Mouse (Mus musculus) limb, embryonic 14.5 days (tissue): ENCODE data around the gene Tfam. TPM values are rescaled to one million over a fixed set of nuclear protein-coding genes. Genes with fewer than 3 reads are reported as not detected.

Experiments
- ATAC-seq: fragments of 200-750 bp; cut with Nextera tagmentation; 2 replicates; pipeline ENCODE4 v1.8.0; 2017; ENCODE audit warnings: low read depth, moderate number of reproducible peaks, moderate TSS enrichment; ENCODE audit not compliant: low FRiP score
- DNase-seq: peaks from one replicate; pipeline ENCODE4 v3.0.0-alpha.2; 2015; ENCODE audit warnings: low spot score
- H3K27ac ChIP-seq: fragments of 300-500 bp; sonication (generic); replicated peaks from 2 replicates; pipeline ENCODE4 v1.5.1; 2014; ENCODE audit warnings: low read depth, mild to moderate bottlenecking, low read length, moderate library complexity, mixed read lengths
- H3K27me3 ChIP-seq: fragments of 300-500 bp; sonication (generic); 2 replicates; pipeline ENCODE4 v1.6.1; 2014; ENCODE audit warnings: low read length, mixed read lengths; ENCODE audit not compliant: control insufficient read depth, insufficient read depth
- H3K36me3 ChIP-seq: fragments of 300-500 bp; sonication (generic); 2 replicates; pipeline ENCODE4 v1.6.1; 2014; ENCODE audit warnings: mild to moderate bottlenecking, low read length, moderate library complexity, mixed read lengths; ENCODE audit not compliant: control insufficient read depth, insufficient read depth
- H3K4me1 ChIP-seq: fragments of 300-500 bp; sonication (generic); 2 replicates; pipeline ENCODE4 v1.6.1; 2014; ENCODE audit warnings: antibody characterized with exemption, low read length, mixed read lengths; ENCODE audit not compliant: control insufficient read depth, insufficient read depth
- H3K4me2 ChIP-seq: fragments of 300-500 bp; sonication (generic); replicated peaks from 2 replicates; pipeline ENCODE4 v1.6.1; 2014; ENCODE audit warnings: low read depth, mild to moderate bottlenecking, low read length, moderate library complexity; ENCODE audit not compliant: severe bottlenecking
- H3K4me3 ChIP-seq: fragments of 300-500 bp; sonication (generic); replicated peaks from 2 replicates; pipeline ENCODE4 v1.5.1; 2014; ENCODE audit warnings: low read length
- H3K9ac ChIP-seq: fragments of 300-500 bp; sonication (generic); 2 replicates; pipeline ENCODE4 v1.6.1; 2014; ENCODE audit warnings: mild to moderate bottlenecking, low read depth, low read length, moderate library complexity; ENCODE audit not compliant: severe bottlenecking
- H3K9me3 ChIP-seq: fragments of 300-500 bp; sonication (generic); 2 replicates; pipeline ENCODE4 v1.6.1; 2016; ENCODE audit warnings: low read length; ENCODE audit not compliant: control insufficient read depth
- POLR2A ChIP-seq: fragments of 200-500 bp; IDR thresholded peaks from 2 replicates; pipeline ENCODE4 v1.8.0; 2012; ENCODE audit warnings: inconsistent platforms, mild to moderate bottlenecking, moderate library complexity, borderline replicate concordance; ENCODE audit not compliant: insufficient read depth, insufficient read length; ENCODE audit errors: extremely low read depth
- WGBS: fragments of 180-500 bp; shearing (Covaris S2); extraction: QIAGEN DNeasy Blood & Tissue Kit; methylation state at CpG from one replicate; pipeline ENCODE4 v1.1.7; 2014; 5-methylcytosine and 5-hydroxymethylcytosine counted together
- polyA plus RNA-seq, 2 experiments: library from polyadenylated mRNA; depleted of rRNA in 1 of 2; stranded (reverse) in 1 of 2; unstranded in 1 of 2; fragments of >200 nt; fragmentation: Nextera tagmentation in 1 of 2; extraction: Ambion mirVana in 1 of 2; gene quantifications; 2 replicates each; pipeline versions ENCODE4 v1.2.1 to v1.2.3; 2012 to 2014

Gene Tfam
- polyA plus RNA-seq, 2 experiments: 28.4 to 58.7 TPM

GRCm38 (mm10) chr10:71225894-71226293, 12.2 kb downstream of the Tfam start:
- Histone ChIP-seq H3K4me3 (no peak overlapping the region), H3K9me3 (no peaks in the 10 kb centered on the region), H3K9ac (no peak overlapping the region), H3K4me1 (no peaks in the 10 kb centered on the region), H3K27ac (no peak overlapping the region), H3K27me3 (no peaks in the 10 kb centered on the region), H3K36me3 (peaks cover 64% of the 10 kb centered on the region), H3K4me2 (no peak overlapping the region)
- no peak for TF ChIP-seq POLR2A
- DNase-seq (peak; percentile 77), ATAC-seq (no peak)
- 37% methylated on average over 7 of the region's 7 CpGs for WGBS

GRCm38 (mm10) chr10:71223101-71223500, 15.0 kb downstream of the Tfam start:
- Histone ChIP-seq H3K9ac (no peak overlapping the region), H3K4me2 (no peak overlapping the region), H3K9me3 (no peaks in the 10 kb centered on the region), H3K27me3 (no peaks in the 10 kb centered on the region), H3K27ac (no peak overlapping the region), H3K4me1 (no peaks in the 10 kb centered on the region), H3K36me3 (peaks cover 39% of the 10 kb centered on the region), H3K4me3 (no peak overlapping the region)
- no peak for ATAC-seq
- no peak for DNase-seq
- TF ChIP-seq POLR2A: no peak
- WGBS: 85% methylated on average over 5 of the region's 5 CpGs

- Histone ChIP-seq H3K9ac (no peak overlapping the region), H3K9me3 (no peaks in the 10 kb centered on the region), H3K4me2 (no peak overlapping the region), H3K4me3 (no peak overlapping the region), H3K36me3 (peaks cover 37% of the 10 kb centered on the region), H3K4me1 (no peaks in the 10 kb centered on the region), H3K27ac (no peak overlapping the region), H3K27me3 (no peaks in the 10 kb centered on the region)
- DNase-seq (no peak), ATAC-seq (no peak)
- 79% methylated on average over 2 of the region's 2 CpGs for WGBS
- no peak for TF ChIP-seq POLR2A
Measured at GRCm38 (mm10) chr10:71222639-71223038, 15.4 kb downstream of the Tfam start.

DNA sequence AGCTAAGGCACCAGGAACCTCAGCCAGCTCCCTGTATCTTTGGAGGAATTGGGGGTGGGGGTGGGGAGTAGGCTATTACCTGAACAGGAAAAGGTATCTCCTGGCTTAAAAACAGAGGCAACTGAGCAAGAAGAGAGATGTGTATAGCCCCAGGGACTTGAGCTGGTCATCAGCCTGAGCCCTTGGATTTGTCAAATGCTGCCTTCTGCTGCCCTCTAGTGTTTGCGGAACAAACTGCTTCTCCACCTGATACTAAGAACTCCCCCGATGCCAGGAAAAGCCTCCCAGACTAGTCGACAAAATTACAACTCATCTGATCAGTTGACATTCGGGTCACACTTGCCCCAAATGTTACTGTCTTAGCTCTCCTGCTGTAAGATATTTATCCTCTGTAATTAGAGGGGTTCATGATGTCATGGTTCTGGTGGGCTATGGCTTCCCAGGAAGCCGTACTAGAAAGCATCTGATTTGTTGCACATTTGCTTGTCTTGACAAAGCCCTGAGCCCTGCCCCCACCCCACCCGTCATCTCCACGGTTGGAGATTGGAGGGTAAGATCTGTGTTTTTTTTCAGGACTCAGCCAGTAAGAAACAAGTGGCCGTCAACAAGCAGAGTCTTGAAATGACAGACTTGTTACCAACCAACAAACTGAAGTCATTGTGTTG, 19.7 kb downstream of the Tfam start:
- Histone ChIP-seq H3K4me3 (no peak overlapping the region), H3K27me3 (no peaks in the 10 kb centered on the region), H3K27ac (no peak overlapping the region), H3K9me3 (no peaks in the 10 kb centered on the region), H3K9ac (no peak overlapping the region), H3K4me2 (no peak overlapping the region), H3K36me3 (peaks cover 10% of the 10 kb centered on the region), H3K4me1 (no peaks in the 10 kb centered on the region)
- 12% methylated on average over 8 of the region's 8 CpGs for WGBS
- no peak for TF ChIP-seq POLR2A
- ATAC-seq: peak; percentile 75; the same call in 1 of the 2 replicates
- DNase-seq: peak; percentile 85

DNA sequence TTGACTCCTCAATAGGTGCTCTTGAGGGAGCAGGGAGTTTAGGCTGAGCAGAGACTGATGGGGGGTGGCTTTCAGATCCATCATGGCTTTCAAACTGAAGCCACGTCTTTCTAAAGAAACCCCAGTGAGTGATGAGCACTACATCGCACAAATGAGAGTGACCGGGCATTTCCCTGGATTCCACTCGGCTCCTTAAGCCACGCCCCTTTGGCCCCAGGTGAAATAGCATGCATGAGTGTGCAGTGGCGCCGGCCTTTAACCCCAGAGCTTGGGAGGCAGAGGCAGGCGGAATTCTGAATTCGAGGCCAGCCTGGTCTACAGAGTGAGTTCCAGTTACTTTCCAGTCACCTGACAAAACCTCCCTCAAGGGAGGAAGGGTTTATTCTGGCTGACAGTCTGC, 22.1 kb downstream of the Tfam start:
- H3K4me2 ChIP-seq: no peak overlapping the region
- DNase-seq (no peak), ATAC-seq (no peak)
- TF ChIP-seq POLR2A: no peak
- no peak overlapping the region for H3K9ac ChIP-seq
- H3K4me1 ChIP-seq: no peaks in the 10 kb centered on the region
- 69% methylated on average over 9 of the region's 9 CpGs for WGBS
- H3K27me3 ChIP-seq: no peaks in the 10 kb centered on the region
- no peak overlapping the region for H3K4me3 ChIP-seq
- no peak overlapping the region for H3K27ac ChIP-seq
- no peaks in the 10 kb centered on the region for H3K9me3 ChIP-seq
- no peaks in the 10 kb centered on the region for H3K36me3 ChIP-seq

- DNase-seq: no peak
Measured at GRCm38 (mm10) chr10:71201512-71201911, 36.6 kb downstream of the Tfam start.

More at GRCm38 (mm10) chr10:71201512-71201911, 36.6 kb downstream of the Tfam start:
- WGBS: 90% methylated on average over 2 of the region's 2 CpGs
- TF ChIP-seq POLR2A: no peak
- Histone ChIP-seq H3K27me3 (no peaks in the 10 kb centered on the region), H3K4me3 (no peak overlapping the region), H3K4me1 (no peaks in the 10 kb centered on the region), H3K27ac (no peak overlapping the region), H3K4me2 (no peak overlapping the region), H3K9me3 (no peaks in the 10 kb centered on the region), H3K9ac (no peak overlapping the region), H3K36me3 (no peaks in the 10 kb centered on the region)
- ATAC-seq: no peak
